Mouse (Mus musculus) liver, postnatal 0 days (tissue): ENCODE results near the gene Nedd9. TPM values are rescaled to one million over a fixed set of nuclear protein-coding genes. Genes with fewer than 3 reads are reported as not detected.

ENCODE experiments used
- ATAC-seq: fragments of 200-750 bp; cut with Nextera tagmentation; 2 replicates; pipeline ENCODE4 v1.8.0; 2017; ENCODE audit warnings: mild to moderate bottlenecking, moderate library complexity
- DNase-seq: peaks from one replicate; pipeline ENCODE4 v3.0.0-alpha.2; 2016
- H3K27ac ChIP-seq: fragments of 300-500 bp; sonication (generic); 2 replicates; pipeline ENCODE4 v1.5.1; 2014; ENCODE audit warnings: antibody characterized with exemption, moderate library complexity, mild to moderate bottlenecking, low read depth
- H3K27me3 ChIP-seq: fragments of 300-500 bp; sonication (generic); 2 replicates; pipeline ENCODE4 v1.6.1; 2014; ENCODE audit warnings: low read length, control low read depth, mixed read lengths; ENCODE audit not compliant: insufficient read depth
- H3K36me3 ChIP-seq: fragments of 300-500 bp; sonication (generic); replicated peaks from 2 replicates; pipeline ENCODE4 v1.6.1; 2014; ENCODE audit warnings: mild to moderate bottlenecking, control low read depth, low read length, moderate library complexity, mixed read lengths; ENCODE audit not compliant: insufficient read depth
- H3K4me1 ChIP-seq: fragments of 300-500 bp; sonication (generic); 2 replicates; pipeline ENCODE4 v1.6.1; 2014; ENCODE audit warnings: antibody characterized with exemption, mild to moderate bottlenecking, control low read depth; ENCODE audit not compliant: insufficient read depth
- H3K4me2 ChIP-seq: fragments of 300-500 bp; sonication (generic); 2 replicates; pipeline ENCODE4 v1.6.1; 2014; ENCODE audit warnings: low read depth, mild to moderate bottlenecking, low read length, moderate library complexity, mixed read lengths
- H3K4me3 ChIP-seq: fragments of 300-500 bp; sonication (generic); 2 replicates; pipeline ENCODE4 v1.5.1; 2014; ENCODE audit warnings: low read depth, low read length
- H3K9ac ChIP-seq: fragments of 300-500 bp; sonication (generic); replicated peaks from 2 replicates; pipeline ENCODE4 v1.6.1; 2014; ENCODE audit warnings: mild to moderate bottlenecking, moderate library complexity
- H3K9me3 ChIP-seq: fragments of 300-500 bp; sonication (generic); 2 replicates; pipeline ENCODE4 v1.6.1; 2016; ENCODE audit warnings: mild to moderate bottlenecking, control low read depth, low read length, mixed read lengths
- CTCF ChIP-seq: sonication (generic); IDR thresholded peaks from 2 replicates; pipeline ENCODE4 v1.5.1; 2016; ENCODE audit warnings: antibody characterized with exemption, low read depth
- EP300 ChIP-seq: IDR thresholded peaks from 2 replicates; pipeline ENCODE4 v1.6.1; 2016; ENCODE audit warnings: antibody characterized with exemption, low read depth, mild to moderate bottlenecking
- WGBS: fragments of 180-500 bp; shearing (Covaris S2); extraction: QIAGEN DNeasy Blood & Tissue Kit; methylation state at CpG from one replicate; pipeline ENCODE4 v1.1.7; 2014; ENCODE audit not compliant: insufficient replicate concordance; 5-methylcytosine and 5-hydroxymethylcytosine counted together
- polyA plus RNA-seq: library from polyadenylated mRNA; unstranded; fragments of >200 nt; fragmentation: Nextera tagmentation; extraction: Ambion mirVana; gene quantifications from 2 replicates; pipeline ENCODE4 v1.2.1, GENCODE M21; 2015

The Nedd9 gene
- polyA plus RNA-seq, 1 experiment from 2014 or later: 6.9 TPM

DNA sequence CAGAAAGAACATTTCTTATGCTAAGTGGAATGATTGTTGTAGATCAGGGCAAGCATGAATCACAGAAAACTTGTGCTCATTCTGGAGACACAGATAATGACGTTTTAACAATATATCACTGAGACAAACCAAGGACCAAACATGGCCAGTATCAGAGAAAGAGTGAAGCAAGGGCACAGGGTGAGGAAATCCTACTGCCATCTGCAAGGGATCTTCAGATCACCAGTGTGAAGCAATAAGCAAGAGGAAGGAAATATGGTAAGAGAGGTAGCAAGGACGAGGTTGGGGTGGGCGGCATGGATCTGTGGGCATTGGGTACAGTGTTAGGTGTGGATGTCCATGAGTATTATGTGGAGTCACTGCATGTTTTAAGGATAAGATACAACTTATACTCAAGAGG, 13.6 kb upstream of the Nedd9 start:
- WGBS: 45% methylated on average over 3 of the region's 3 CpGs
- Histone ChIP-seq H3K4me1 (peaks cover 22% of the 10 kb centered on the region), H3K27me3 (no peaks in the 10 kb centered on the region), H3K4me3 (no peak overlapping the region), H3K4me2 (no peak overlapping the region), H3K27ac (no peak overlapping the region), H3K9ac (no peak overlapping the region), H3K36me3 (no peaks in the 10 kb centered on the region), H3K9me3 (no peaks in the 10 kb centered on the region)
- no peak for ATAC-seq
- TF ChIP-seq EP300: no peak
- no peak for TF ChIP-seq CTCF
- DNase-seq: peak; percentile 19

DNA sequence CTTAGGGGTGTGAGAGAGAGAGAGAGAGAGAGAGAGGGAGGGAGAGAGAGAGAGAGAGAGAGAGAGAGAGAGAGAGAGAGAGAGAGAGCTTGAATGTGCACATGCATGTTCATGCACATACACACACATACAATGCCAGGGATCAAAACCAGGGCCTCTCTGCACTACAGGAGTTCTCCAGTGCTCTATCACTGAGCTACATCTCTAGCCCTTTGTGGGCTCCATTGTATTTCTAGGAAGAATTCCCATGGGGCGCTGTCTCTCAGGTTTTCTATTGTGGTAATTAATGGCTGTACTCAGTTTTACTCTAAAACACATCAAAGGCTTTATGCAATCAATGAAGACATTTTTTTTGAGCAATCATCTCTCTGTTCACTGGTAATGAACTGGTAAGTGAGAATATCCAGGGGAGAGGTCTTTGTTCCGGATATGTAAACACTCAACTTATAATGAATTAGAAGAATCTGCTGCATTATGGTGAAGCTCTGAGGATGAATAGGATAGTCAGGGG, 11.5 kb upstream of the Nedd9 start:
- no peak for ATAC-seq
- Histone ChIP-seq H3K4me3 (no peak overlapping the region), H3K36me3 (no peaks in the 10 kb centered on the region), H3K4me2 (no peak overlapping the region), H3K27ac (no peak overlapping the region), H3K9me3 (no peaks in the 10 kb centered on the region), H3K4me1 (peaks cover 19% of the 10 kb centered on the region), H3K9ac (no peak overlapping the region), H3K27me3 (no peaks in the 10 kb centered on the region)
- 76% methylated on average over 2 of the region's 2 CpGs for WGBS
- DNase-seq: no peak
- TF ChIP-seq EP300: no peak

DNA sequence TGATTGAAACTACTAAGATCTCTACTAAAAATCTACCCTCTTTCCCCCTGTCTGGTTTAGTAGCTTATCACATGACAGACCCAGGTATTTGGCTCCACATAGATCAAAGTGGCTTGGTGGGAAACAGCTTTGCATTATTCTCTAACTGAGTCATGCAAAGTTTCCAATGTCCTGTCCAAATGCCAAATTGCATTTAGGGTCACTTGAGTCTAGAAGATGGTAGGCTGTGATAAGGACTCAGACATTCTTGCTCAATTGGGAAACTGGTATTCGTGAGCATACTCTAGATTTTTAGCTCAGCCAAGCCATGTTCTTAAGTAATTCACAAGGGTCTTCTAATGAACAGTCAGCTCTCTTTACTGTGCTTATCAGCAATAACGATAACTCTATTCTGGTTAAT, 7.5 kb upstream of the Nedd9 start:
- TF ChIP-seq EP300 (no peak), CTCF (no peak)
- no peak overlapping the region for H3K4me3 ChIP-seq
- no peak for ATAC-seq
- no peaks in the 10 kb centered on the region for H3K36me3 ChIP-seq
- H3K27me3 ChIP-seq: no peaks in the 10 kb centered on the region
- DNase-seq: no peak
- no peak overlapping the region for H3K4me2 ChIP-seq
- H3K4me1 ChIP-seq: no peaks in the 10 kb centered on the region; the same call in 1 of the 2 replicates
- H3K9me3 ChIP-seq: no peaks in the 10 kb centered on the region
- no peak overlapping the region for H3K9ac ChIP-seq
- 77% methylated on average over 2 of the region's 2 CpGs for WGBS
- no peak overlapping the region for H3K27ac ChIP-seq

DNA sequence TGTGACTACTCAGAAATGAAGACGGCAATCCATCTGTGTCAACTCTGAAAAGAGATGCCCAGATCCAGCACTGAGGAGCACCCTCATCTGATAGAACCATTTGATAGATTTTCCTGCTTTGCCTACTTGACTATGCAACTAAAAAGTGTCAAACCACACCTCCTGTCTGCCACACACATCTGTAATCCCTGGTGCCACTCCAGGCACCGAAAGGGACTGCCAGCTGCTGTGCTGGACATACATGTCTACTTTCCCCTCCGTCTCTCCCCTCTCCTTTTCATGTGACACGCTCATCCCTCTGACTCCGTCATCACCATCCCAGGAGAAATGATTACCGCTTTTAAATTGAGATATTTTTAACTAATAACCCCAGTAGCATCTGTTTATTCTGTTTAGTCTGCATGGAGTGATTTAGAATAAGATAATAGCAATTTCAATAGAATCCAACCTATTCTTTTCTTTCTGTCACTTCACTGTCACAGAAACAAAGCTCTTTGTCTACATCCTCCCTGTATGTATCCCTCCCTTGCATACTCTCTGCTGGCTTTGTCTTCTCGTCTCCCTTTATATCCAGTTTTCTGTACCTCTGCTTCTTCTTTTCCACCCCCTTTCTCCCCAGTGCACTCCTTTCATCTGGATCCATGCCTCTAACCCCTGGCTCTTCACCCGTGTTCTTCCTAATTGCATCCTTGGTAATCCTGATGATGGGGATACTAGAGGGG, 5.0 kb upstream of the Nedd9 start:
- Histone ChIP-seq H3K27me3 (no peaks in the 10 kb centered on the region), H3K9me3 (no peaks in the 10 kb centered on the region), H3K36me3 (no peaks in the 10 kb centered on the region), H3K4me3 (no peak overlapping the region), H3K4me1 (peaks cover 5% of the 10 kb centered on the region), H3K4me2 (no peak overlapping the region), H3K9ac (no peak overlapping the region), H3K27ac (peak overlapping the region; percentile 64)
- DNase-seq: no peak
- ATAC-seq: no peak
- 72% methylated on average over 8 of the region's 8 CpGs for WGBS
- no peak for TF ChIP-seq EP300
- TF ChIP-seq CTCF: no peak

DNA sequence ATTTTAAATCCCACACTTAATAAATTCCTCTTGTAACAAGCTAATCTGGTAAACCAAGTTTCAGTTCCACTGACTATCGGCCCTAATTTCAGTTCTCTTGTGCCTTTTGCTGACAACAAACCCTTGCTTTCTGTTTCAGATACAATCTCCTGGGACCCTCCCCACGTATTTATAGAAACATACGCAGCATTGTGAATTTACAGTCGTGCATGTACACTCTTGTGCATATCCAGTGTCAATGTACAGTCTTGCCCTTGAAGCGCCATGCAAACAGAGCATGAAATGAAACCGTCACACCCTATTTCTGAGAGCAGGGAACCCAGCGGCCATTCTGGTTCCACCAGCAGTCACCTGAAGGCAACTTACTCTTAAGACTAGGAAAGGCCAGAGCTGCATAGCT, 4.4 kb upstream of the Nedd9 start:
- no peak for DNase-seq
- Histone ChIP-seq H3K4me3 (no peak overlapping the region), H3K9ac (no peak overlapping the region), H3K27me3 (no peaks in the 10 kb centered on the region), H3K9me3 (no peaks in the 10 kb centered on the region), H3K36me3 (no peaks in the 10 kb centered on the region), H3K4me2 (no peak overlapping the region), H3K4me1 (peaks cover 5% of the 10 kb centered on the region), H3K27ac (peak overlapping the region; percentile 64)
- ATAC-seq: no peak
- TF ChIP-seq CTCF: no peak
- TF ChIP-seq EP300: no peak
- WGBS: 65% methylated on average over 7 of the region's 7 CpGs

DNA sequence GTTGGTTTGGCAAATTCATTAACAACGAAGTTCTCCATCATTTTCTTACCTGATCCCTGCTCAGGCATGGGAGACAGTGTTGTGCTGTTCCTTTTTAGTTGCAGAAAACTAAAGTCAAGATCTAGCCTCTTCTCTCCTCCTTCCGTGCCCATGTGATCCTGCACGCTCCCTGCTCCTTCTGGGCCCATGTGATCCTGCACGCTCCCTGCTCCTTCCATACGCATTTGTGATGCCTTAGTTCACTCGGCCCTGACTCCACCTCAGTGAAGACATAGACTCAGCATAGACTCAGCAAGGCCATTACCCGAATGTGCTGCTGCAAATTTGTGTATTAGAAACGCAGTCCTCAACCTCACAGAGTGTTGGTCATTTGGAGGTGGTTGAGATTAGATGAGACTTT, 3.1 kb upstream of the Nedd9 start:
- TF ChIP-seq CTCF (no peak), EP300 (no peak)
- Histone ChIP-seq H3K27ac (no peak overlapping the region), H3K4me3 (no peak overlapping the region), H3K4me1 (peaks cover 13% of the 10 kb centered on the region), H3K36me3 (no peaks in the 10 kb centered on the region), H3K4me2 (no peak overlapping the region), H3K27me3 (no peaks in the 10 kb centered on the region), H3K9me3 (no peaks in the 10 kb centered on the region), H3K9ac (no peak overlapping the region)
- no peak for DNase-seq
- WGBS: 81% methylated on average over 8 of the region's 8 CpGs
- ATAC-seq: no peak
